Mouse (Mus musculus) liver, embryonic 12.5 days (tissue): ENCODE data around the gene Zfp618. TPM values are rescaled to one million over a fixed set of nuclear protein-coding genes. Genes with fewer than 3 reads are reported as not detected.

Source experiments
- ATAC-seq: fragments of 200-750 bp; cut with Nextera tagmentation; 2 replicates; pipeline ENCODE4 v1.8.0; 2017; ENCODE audit warnings: moderate number of reproducible peaks, mild to moderate bottlenecking, moderate library complexity
- H3K27ac ChIP-seq: fragments of 300-500 bp; sonication (generic); 2 replicates; pipeline ENCODE4 v1.5.1; 2016; ENCODE audit warnings: mild to moderate bottlenecking
- H3K27me3 ChIP-seq: fragments of 300-500 bp; sonication (generic); replicated peaks from 2 replicates; pipeline ENCODE4 v1.6.1; 2016; ENCODE audit warnings: mild to moderate bottlenecking, moderate library complexity
- H3K36me3 ChIP-seq: fragments of 300-500 bp; sonication (generic); 2 replicates; pipeline ENCODE4 v1.6.1; 2016; ENCODE audit warnings: mild to moderate bottlenecking, moderate library complexity
- H3K4me1 ChIP-seq: fragments of 300-500 bp; sonication (generic); 2 replicates; pipeline ENCODE4 v1.6.1; 2016
- H3K4me2 ChIP-seq: fragments of 300-500 bp; sonication (generic); 2 replicates; pipeline ENCODE4 v1.6.1; 2016; ENCODE audit warnings: mild to moderate bottlenecking, moderate library complexity
- H3K4me3 ChIP-seq: fragments of 300-500 bp; sonication (generic); 2 replicates; pipeline ENCODE4 v1.5.1; 2016; ENCODE audit warnings: mild to moderate bottlenecking, moderate library complexity
- H3K9ac ChIP-seq: fragments of 300-500 bp; sonication (generic); 2 replicates; pipeline ENCODE4 v1.6.1; 2016; ENCODE audit warnings: mild to moderate bottlenecking, moderate library complexity
- H3K9me3 ChIP-seq: fragments of 300-500 bp; sonication (generic); replicated peaks from 2 replicates; pipeline ENCODE4 v1.6.1; 2016; ENCODE audit warnings: mild to moderate bottlenecking, moderate library complexity
- WGBS: fragments of 180-500 bp; shearing (Covaris S2); methylation state at CpG from one replicate; pipeline ENCODE4 v1.1.7; 2016; ENCODE audit not compliant: insufficient replicate concordance; 5-methylcytosine and 5-hydroxymethylcytosine counted together
- polyA plus RNA-seq: library from polyadenylated mRNA; unstranded; fragments of >200 nt; fragmentation: Nextera tagmentation; extraction: Ambion mirVana; gene quantifications from 2 replicates; pipeline ENCODE4 v1.2.1, GENCODE M21; 2016

The Zfp618 gene
- polyA plus RNA-seq, 1 experiment from 2014 or later, result 5.8 TPM

GRCm38 (mm10) chr4:63171969-63172685, 206.8 kb downstream of the Zfp618 start, which contains the start of gene Kif12:
Gene Kif12 (minus strand): TSS chr4:63172131.
- peaks cover 14% of the 10 kb centered on the region; the same call in 1 of the 2 replicates for H3K27me3 ChIP-seq
- H3K27ac ChIP-seq, result 0 out of 2 replicates have a peak within 1 kb of the TSS, but pooled peaks have one; percentile 14
- peak; percentile 84 for ATAC-seq
- H3K9me3 ChIP-seq, result no peaks in the 10 kb centered on the region
- H3K9ac ChIP-seq, result no peak within 1 kb of the TSS
- H3K4me1 ChIP-seq, result no peaks in the 10 kb centered on the region; the same call in 1 of the 2 replicates
- 47% methylated on average over 4 of the region's 4 CpGs for WGBS
- no peaks in the 10 kb centered on the region for H3K36me3 ChIP-seq
- peak within 1 kb of the TSS; percentile 47 for H3K4me2 ChIP-seq
- peak within 1 kb of the TSS; percentile 31 for H3K4me3 ChIP-seq

- peak; percentile 49; the same call in 1 of the 2 replicates for ATAC-seq
- Histone ChIP-seq H3K27ac (no peak overlapping the region), H3K4me1 (no peaks in the 10 kb centered on the region; the same call in 1 of the 2 replicates), H3K36me3 (no peaks in the 10 kb centered on the region), H3K4me2 (no peak overlapping the region), H3K27me3 (no peaks in the 10 kb centered on the region), H3K9ac (no peak overlapping the region), H3K9me3 (no peaks in the 10 kb centered on the region), H3K4me3 (no peak overlapping the region)
- 15% methylated on average over 5 of the region's 5 CpGs for WGBS
Measured at GRCm38 (mm10) chr4:63181556-63181955, 216.2 kb downstream of the Zfp618 start.

DNA sequence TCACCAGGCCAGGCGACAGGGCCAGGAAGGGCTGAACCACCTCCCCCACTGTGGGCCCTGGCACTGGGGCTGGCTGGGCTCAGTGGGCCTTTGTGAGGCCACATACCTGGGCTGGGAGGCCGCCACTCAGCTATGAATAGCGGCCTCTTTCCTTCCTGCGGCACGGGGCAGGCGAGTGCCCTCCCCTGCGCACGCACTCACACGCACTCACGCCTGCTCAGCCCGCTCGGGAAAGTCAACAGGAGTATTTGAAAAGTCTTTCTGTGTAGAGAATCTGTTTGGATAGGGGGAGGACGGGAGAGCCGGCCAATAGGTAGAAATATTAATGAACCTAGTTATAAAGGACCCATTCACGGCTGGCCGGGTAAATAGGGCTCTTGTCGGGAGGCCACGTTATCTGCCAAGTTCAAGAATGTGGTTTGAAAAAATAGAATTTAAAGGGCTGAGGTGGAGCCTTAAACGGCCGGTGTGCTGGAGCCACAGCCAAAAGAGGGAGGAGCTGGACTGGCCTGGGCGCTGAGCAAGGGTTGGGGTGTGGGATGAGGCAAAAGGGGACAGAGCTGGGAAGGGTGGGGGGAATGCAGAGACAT, 221.0 kb downstream of the Zfp618 start:
- ATAC-seq, result peak; percentile 48
- WGBS, result 53% methylated on average over 21 of the region's 21 CpGs
- peak overlapping the region; percentile 8; the same call in 1 of the 2 replicates for H3K4me2 ChIP-seq

More for the DNA sequence above, 221.0 kb downstream of the Zfp618 start:
- Histone ChIP-seq H3K9ac (no peak overlapping the region), H3K4me3 (no peak overlapping the region), H3K9me3 (no peaks in the 10 kb centered on the region), H3K36me3 (no peaks in the 10 kb centered on the region), H3K4me1 (no peaks in the 10 kb centered on the region; the same call in 1 of the 2 replicates), H3K27ac (no peak overlapping the region), H3K27me3 (no peaks in the 10 kb centered on the region)

Other genes with a start within 250 kb of the Zfp618 start
- gene Ambp, start 189.2 kb downstream of the Zfp618 start, polyA plus RNA-seq, result 586 and 615 TPM in 2 replicates
- gene Kif12, start 206.6 kb downstream of the Zfp618 start, polyA plus RNA-seq, result 7.1 and 7.2 TPM in 2 replicates
- 2.3 and 2.7 TPM in 2 replicates for gene Col27a1, start 248.4 kb downstream of the Zfp618 start, polyA plus RNA-seq